Mouse (Mus musculus) cerebellum, postnatal 10 days (tissue): ENCODE data around the gene Hps5.
"Not testable (repeated sequence)": the region's sequence is repeated elsewhere in the genome, so short reads cannot be mapped to it uniquely, and the experiment has no call there.

ENCODE experiments used
- DNase-seq, 2 experiments: peaks; one replicate each; pipeline ENCODE4 v3.0.0; 2021; ENCODE audit warnings: mixed read lengths in 2 of 2

Gene Hps5

DNA sequence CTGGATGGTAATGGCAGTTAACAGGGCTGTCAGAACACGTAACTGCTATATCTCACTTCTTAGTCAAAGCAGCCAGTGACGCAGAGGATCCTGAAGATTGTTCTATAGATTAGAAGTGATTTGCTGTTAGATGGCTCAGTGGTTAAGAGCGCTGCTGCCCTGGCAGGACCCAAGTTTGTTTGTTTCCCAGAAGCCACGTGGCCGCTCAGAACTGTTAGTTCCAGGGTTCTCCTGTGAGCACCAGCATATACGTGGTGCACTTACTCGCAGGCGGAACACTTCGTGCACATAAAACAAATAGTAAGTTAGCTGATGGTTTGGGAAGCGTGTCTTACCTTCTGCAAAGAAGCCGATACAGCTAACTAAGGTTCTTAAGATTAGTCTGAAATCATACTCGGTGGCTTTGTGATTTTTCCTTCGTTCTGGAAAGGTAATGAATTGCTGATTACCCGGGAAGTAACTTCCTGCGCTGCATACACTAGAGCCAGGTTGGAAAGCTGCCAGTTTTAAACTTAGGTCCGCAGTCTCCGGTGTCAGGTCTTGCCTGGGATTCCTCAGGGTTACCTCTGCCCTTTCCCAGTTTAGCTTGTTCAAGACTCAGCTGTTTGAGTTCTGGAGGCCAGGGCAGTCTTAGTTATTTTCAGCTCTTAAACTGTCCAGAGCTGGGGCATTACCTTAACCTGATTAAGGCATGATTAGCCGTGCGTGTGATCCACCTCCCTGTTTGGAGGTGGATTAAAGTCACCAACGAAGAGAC, 31.4 kb upstream of the Hps5 start:
- DNase-seq, result no peak

DNA sequence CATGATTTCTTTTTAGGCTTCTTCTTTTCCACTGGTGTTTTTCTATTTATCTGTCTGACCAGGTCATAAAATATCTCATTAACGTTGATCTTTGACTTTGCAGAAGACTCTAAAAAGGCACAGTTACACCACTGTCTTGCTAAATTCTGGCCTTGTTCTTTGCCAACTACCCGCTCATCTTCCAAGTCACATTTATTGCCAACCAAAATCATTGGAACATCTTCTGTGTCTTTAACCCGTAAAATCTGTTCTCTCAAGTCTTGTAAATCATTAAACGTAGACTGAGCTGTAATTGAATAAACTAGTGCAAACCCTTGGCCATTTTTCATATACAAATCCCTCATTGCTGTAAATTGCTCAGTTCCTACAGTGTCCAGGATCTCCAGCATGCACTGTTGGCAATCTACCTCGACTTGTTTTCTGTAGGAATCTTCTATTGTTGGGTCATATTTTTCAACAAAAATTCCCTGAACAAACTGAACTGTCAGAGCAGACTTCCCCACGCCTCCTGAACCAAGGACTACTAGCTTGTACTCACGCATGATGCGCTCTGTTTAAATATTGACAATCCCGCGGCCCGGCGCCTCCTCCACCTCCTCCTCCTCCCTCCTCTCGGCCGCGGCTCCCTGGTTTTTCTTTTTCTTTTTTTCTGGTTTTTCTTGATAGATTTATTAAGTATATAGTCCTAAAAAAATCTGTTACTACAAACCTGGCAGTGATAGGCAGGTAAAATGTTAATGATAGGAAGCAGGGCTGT, 25.2 kb upstream of the Hps5 start:
- not testable (repeated sequence) for DNase-seq

DNA sequence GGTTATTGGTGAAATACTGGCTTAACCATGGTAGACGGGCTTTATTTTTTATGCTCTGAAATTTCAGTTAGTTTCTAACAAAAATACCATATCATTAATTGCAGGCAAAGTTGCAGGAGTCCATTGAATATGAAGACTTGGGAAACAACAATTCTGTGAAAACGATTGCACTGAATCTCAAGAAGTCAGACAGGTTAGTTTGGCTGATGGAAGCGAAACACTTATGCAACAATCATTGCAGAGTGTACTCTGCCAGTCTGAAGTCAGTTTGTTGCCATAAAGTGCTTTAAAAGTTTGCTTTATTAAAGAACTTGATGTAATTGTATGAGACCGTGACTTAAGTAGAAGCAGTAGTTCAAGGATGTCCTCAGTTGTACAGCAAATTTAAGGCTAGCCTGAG, 18.1 kb upstream of the Hps5 start:
- DNase-seq, result no peak

DNA sequence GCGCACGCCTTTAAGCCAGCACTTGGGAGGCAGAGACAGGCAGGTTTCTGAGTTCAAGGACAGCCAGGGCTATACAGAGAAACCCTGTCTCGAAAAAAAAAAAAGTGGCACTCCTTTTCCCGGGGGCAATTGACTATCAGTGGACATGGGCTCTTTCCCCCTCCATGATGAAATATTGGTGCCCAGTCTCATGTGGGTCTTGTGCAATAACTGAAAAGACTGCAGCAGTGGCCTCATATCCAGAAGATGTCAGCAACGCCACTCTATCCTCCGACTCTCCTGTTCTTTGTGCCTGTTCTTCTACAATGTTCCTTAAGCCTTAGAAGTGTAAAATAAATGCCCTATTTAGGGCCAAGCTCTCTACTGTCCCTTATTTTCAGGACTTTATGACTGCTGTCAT, 14.5 kb upstream of the Hps5 start:
- no peak for DNase-seq

DNA sequence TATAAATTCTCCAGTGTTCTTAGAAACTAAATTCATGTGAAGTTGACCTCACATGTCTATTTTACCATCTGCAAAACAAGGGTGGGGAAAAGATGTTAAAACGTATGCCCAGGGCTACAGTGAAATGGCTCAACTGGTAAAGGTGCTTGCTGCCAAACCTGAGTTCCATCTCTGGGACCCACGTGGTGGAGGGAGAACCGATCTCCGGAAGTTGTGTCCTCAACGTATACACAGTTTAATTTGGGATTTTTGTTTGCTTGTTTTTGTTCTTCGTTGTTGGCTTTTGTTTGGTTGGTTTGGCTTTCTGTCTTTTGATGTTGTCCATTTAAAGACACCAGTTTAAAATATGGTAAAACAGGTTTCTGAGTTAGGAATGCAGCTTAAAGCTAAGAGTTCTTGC, 915 bp upstream of the Hps5 start:
- no peak for DNase-seq

GRCm38 (mm10) chr7:46796206-46796679, 379 bp upstream of the Hps5 start:
- DNase-seq, result no peak

DNA sequence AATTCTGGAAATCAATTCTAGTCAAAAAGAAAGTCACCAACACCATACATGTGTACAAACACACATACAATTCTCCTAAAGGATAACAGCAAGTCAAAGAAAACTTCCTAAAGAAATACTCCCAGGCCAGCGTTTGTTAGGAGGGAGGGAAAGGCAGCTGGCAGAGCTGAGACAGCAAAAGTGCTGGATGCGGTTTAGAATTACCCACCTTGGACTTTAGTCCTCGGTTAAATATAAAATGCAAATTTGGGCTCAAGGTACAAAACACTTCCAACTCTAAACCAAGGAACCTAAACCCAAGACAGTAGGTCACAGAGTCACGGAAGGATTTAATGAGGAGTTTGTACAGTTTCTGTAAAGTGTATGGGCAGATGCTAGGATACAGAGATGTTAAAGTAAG, 2.0 kb downstream of the Hps5 start:
- no peak for DNase-seq

GRCm38 (mm10) chr7:46789177-46789849, 6.6 kb downstream of the Hps5 start:
- no peak for DNase-seq

DNA sequence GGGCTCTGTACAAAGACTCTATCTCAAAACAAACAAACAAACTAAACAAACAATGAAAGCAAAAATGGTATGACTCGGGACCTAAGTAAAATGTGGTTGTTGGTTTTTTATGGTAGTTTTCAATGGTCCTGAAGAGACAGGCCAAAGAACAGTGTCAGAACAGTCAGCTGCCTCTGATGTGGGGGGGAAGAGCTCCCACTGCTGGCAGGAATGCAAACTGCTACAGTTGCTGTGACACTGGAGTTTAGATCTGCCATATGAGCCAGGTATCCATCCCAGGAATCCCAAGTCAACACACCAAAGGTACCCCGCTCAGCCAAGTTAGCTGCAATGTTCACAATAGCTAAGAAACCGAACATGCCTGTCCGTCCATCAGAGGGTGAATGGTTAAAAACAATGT, 25.2 kb downstream of the Hps5 start:
- peak; percentile 79 to 82 for DNase-seq

- DNase-seq, result no peak
These were observed 27.4 kb downstream of the Hps5 start for GRCm38 (mm10) chr7:46768451-46768850.

DNA sequence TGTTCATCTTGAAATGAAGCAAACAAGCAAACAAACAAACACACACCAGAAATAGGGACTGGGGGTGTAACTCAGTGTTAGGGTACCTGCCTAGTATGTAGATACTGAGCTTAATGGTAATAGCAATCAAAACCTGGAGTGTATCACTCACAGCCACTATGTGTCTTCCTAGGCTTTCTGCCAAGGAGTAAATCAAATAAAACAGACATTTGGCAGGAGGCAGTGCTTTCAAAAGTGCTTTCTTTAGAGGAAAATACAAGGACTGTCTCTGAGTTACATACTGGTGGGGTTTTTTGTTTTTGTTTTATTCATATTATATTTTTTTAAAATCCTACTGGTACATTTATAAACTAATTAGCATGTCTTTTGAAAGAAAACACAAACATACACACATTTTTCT, 28.5 kb downstream of the Hps5 start:
- no peak for DNase-seq

- DNase-seq, result no peak
These were observed 31.2 kb downstream of the Hps5 start for GRCm38 (mm10) chr7:46764672-46765071.

GRCm38 (mm10) chr7:46762601-46763000, 33.3 kb downstream of the Hps5 start:
- no peak for DNase-seq

DNA sequence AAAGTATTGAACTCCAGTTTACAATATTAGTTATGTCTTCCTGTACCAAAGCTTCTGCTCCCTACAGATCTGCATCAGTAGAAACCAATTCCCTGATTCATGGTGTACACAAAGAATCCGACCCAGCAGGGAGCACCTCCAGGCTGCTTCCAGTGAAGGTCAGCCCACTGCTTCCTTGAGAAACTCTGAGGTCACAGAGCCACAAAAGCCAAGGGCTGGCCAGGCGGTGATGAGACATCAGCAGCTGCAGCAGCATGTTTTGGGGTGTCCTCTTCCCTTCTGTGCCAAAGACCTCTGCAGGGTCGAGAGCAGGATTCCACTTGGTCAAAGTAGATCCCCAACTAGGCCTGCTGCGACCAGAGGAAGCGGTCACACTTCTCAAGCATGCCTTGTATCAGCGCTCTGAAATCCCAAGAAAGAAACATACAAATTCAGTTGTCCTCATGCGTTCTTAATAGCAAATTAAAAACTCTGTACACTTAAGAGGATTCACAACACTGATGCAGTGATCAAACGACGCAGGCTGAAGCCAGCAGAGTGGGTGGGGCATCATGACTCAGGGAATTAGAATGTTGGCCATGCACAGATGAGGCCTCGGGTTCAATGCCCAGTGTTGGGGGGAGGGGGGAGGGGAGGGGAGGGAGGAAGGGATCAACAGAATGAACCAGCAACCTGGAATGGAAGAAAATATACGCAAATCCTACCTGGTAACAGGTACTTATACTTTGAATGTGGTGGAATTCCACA, 34.6 kb downstream of the Hps5 start:
- DNase-seq, result no peak

DNA sequence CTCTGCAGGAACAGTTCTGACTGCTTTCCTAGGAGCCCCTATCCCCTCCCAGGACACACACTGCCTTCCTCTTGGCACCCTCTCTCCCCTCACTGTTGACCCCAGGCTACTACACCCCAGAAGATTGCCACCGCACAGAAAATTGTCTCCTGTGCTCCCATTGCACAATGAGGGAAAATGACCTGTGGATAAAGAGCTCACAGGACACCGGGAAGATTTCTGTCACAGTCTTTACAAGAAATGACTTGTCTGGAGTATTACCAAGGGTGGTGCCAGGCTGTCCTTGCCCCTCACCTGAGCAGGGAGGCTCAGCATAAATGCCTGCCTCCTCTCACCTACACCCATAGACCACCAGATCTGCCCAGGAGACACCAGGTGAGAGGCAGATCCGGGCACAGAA, 44.4 kb downstream of the Hps5 start, which contains the start of gene Saa2:
TSS of gene Saa2 (plus strand) at position 301 of the 400 bp plus-strand sequence.
- DNase-seq, result no peak

- no peak for DNase-seq
These were observed 47.4 kb downstream of the Hps5 start for GRCm38 (mm10) chr7:46748459-46748858.

DNA sequence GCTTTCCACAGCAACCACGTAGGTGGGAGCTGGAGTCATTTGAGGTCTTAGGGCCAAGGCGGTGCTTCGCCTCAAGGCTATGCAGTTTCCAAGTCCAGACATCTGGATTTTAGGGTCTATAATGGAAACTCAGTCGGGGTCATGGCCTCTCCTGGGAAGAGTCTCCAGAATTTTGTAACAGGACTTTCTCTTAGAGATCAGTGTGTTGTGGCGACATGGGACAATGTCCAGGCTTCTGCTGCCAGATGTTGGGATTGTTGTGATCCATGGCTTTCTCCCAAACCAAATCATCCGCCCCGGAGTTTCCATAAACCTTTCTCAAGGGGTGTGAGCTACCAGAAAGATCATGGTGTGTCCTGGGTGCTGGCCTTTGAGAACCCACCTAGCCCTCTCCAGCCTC, 49.5 kb downstream of the Hps5 start:
- no peak for DNase-seq

- DNase-seq, result no peak
These were observed 50.0 kb downstream of the Hps5 start for GRCm38 (mm10) chr7:46745816-46746215.

DNA sequence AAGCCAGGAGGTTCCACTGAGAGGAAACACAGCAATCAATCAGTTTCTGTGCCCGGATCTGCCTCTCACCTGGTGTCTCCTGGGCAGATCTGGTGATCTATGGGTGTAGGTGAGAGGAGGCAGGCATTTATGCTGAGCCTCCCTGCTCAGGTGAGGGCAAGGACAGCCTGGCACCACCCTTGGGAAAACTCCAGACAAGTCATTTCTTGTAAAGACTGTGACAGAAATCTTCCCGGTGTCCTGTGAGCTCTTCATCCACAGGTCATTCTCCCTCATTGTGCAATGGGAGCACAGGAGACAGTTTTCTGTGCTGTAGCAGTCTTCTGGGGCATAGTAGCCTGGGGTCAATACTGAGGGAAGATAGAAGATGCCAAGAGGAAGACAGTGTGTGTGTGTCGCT, 53.0 kb downstream of the Hps5 start, which contains the start of gene Saa1:
TSS of gene Saa1 (minus strand) at position 101 of the 400 bp plus-strand sequence.
- not testable (repeated sequence) for DNase-seq

DNA sequence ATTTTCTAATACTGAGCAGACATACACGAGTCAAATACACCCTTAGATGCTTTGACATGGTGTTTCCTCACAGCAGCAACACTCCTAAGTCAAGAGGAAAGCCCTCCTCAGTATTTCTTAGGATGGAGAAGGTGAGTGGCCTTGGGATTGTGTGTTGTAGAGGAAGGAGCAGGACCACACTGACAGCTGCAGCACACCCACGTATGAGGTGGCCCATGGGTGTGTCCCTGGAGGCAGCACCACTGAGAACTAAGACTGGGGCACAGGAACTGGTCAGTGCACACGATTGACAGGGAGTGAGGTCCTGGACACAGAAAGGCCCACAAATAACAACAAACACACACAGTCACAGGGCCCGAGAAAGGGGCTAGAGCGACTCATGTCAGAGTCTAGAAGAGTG, 55.8 kb downstream of the Hps5 start:
- not testable (repeated sequence) for DNase-seq

GRCm38 (mm10) chr7:46738561-46739460, 57.1 kb downstream of the Hps5 start:
- DNase-seq, result no peak

DNA sequence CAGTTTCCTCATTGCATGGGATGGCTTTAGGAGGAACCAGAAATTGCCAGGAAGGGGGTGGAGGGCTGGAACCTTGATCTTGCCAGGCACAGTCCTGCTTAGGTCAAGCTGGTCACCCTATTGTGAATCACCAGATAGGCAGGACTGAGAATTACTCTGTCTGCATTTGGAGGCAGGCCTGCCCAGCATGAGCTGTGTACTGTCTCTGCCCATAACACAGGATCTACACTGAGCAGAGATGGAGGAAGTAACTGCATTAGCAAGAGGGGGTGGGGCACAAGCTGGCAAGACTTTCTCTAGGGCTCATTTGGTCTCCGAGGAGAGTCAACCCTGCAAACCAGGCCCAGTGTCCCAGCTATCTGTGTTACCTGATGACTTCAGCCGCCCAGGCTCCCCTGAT, 60.9 kb downstream of the Hps5 start:
- no peak for DNase-seq
